Mouse (Mus musculus): ENCODE measurements around the gene Tnr. TPM values are rescaled to one million over a fixed set of nuclear protein-coding genes. Genes with fewer than 3 reads are reported as not detected.
"Not testable (repeated sequence)": the region's sequence is repeated elsewhere in the genome, so short reads cannot be mapped to it uniquely, and the experiment has no call there.

Gene Tnr
- total and polyA plus RNA-seq, 3 experiments, result 0.03 to 0.23 (median 0.06) TPM

GRCm38 (mm10) chr1:159938449-159938848 is 414.9 kb downstream of the Tnr start:
- H3K4me3 ChIP-seq, result no peak overlapping the region
- H3K36me3 ChIP-seq (ENCODE audit: control insufficient read depth, insufficient read depth, low read length), result no peaks in the 10 kb centered on the region
- no peaks in the 10 kb centered on the region for H3K27me3 ChIP-seq (ENCODE audit: control insufficient read depth, insufficient read depth, low read length)
- TF ChIP-seq EP300 (IDR thresholded peaks at IDR 0.05; ENCODE audit: insufficient read depth, low read depth, low read length) (no peak), POLR2A (IDR thresholded peaks at IDR 0.05; ENCODE audit: insufficient read depth, low read depth, low read length) (no peak), CTCF (IDR thresholded peaks at IDR 0.05) (no peak)
- DNase-seq, result no peak
- H3K79me2 ChIP-seq (replicated peaks; ENCODE audit: control insufficient read depth, insufficient read depth, low read length), result no peaks in the 10 kb centered on the region
- intact Hi-C loops (cut with DNase I), result no loop called here
- H3K4me1 ChIP-seq (ENCODE audit: control insufficient read depth, insufficient read depth, low read length), result no peaks in the 10 kb centered on the region
- H3K9ac ChIP-seq (ENCODE audit: low read depth, low read length), result no peak overlapping the region
- no peak overlapping the region for H3K27ac ChIP-seq
- WGBS, result 73% methylated on average over 2 of the region's 2 CpGs

GRCm38 (mm10) chr1:159939335-159939734 is 415.8 kb downstream of the Tnr start:
- DNase-seq, result no peak
- Histone ChIP-seq H3K27me3 (ENCODE audit: control insufficient read depth, insufficient read depth, low read length) (no peaks in the 10 kb centered on the region), H3K9ac (ENCODE audit: low read depth, low read length) (no peak overlapping the region), H3K4me1 (ENCODE audit: control insufficient read depth, insufficient read depth, low read length) (no peaks in the 10 kb centered on the region), H3K4me3 (no peak overlapping the region), H3K79me2 (replicated peaks; ENCODE audit: control insufficient read depth, insufficient read depth, low read length) (no peaks in the 10 kb centered on the region), H3K27ac (no peak overlapping the region), H3K36me3 (ENCODE audit: control insufficient read depth, insufficient read depth, low read length) (no peaks in the 10 kb centered on the region)
- TF ChIP-seq POLR2A (IDR thresholded peaks at IDR 0.05; ENCODE audit: insufficient read depth, low read depth, low read length) (no peak), CTCF (IDR thresholded peaks at IDR 0.05) (no peak), EP300 (IDR thresholded peaks at IDR 0.05; ENCODE audit: insufficient read depth, low read depth, low read length) (no peak)
- intact Hi-C loops (cut with DNase I), result no loop called here
- WGBS, result 75% methylated on average over 3 of the region's 3 CpGs

GRCm38 (mm10) chr1:159953526-159953925 is 430.0 kb downstream of the Tnr start:
- Histone ChIP-seq H3K36me3 (ENCODE audit: control insufficient read depth, insufficient read depth, low read length) (no peaks in the 10 kb centered on the region), H3K79me2 (replicated peaks; ENCODE audit: control insufficient read depth, insufficient read depth, low read length) (no peaks in the 10 kb centered on the region), H3K4me1 (ENCODE audit: control insufficient read depth, insufficient read depth, low read length) (no peaks in the 10 kb centered on the region), H3K27ac (0 out of 2 replicates have a peak overlapping the region, but pooled peaks have one; percentile 9), H3K4me3 (no peak overlapping the region), H3K9ac (ENCODE audit: low read depth, low read length) (no peak overlapping the region), H3K27me3 (ENCODE audit: control insufficient read depth, insufficient read depth, low read length) (no peaks in the 10 kb centered on the region)
- DNase-seq, result no peak
- intact Hi-C loops (cut with DNase I), result no loop called here
- no peak for TF ChIP-seq EP300 (IDR thresholded peaks at IDR 0.05; ENCODE audit: insufficient read depth, low read depth, low read length)
- TF ChIP-seq CTCF (IDR thresholded peaks at IDR 0.05), result no peak
- no peak for TF ChIP-seq POLR2A (IDR thresholded peaks at IDR 0.05; ENCODE audit: insufficient read depth, low read depth, low read length)
- WGBS, result 26% methylated on average over 1 of the region's 1 CpGs

DNA sequence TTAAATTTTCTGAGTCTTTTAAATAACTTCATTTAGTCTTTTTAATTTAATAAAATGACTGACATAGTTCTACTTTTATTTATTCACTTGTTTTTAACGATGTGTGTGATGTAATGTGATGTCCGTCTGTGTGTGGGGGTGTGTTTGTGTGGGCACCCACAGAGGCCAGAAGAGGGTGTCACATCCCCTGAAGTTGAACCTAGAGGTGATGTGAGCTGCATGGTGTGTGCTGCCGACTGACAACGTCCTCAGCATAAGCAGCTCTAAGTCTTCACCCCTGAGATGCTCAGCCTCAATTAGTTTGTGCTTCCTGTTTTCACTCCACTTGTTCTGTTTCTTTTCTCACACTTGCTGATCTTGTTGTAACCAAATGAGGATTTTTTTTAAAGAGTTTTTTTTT is 439.8 kb downstream of the Tnr start:
- peaks cover 2% of the 10 kb centered on the region for H3K4me1 ChIP-seq (ENCODE audit: control insufficient read depth, insufficient read depth, low read length)
- DNase-seq, result no peak
- H3K27me3 ChIP-seq (ENCODE audit: control insufficient read depth, insufficient read depth, low read length), result no peaks in the 10 kb centered on the region
- no peak overlapping the region for H3K9ac ChIP-seq (ENCODE audit: low read depth, low read length)
- intact Hi-C loops (cut with DNase I), result no loop called here
- WGBS, result 65% methylated on average over 4 of the region's 4 CpGs
- H3K27ac ChIP-seq, result no peak overlapping the region
- H3K36me3 ChIP-seq (ENCODE audit: control insufficient read depth, insufficient read depth, low read length), result no peaks in the 10 kb centered on the region
- no peaks in the 10 kb centered on the region for H3K79me2 ChIP-seq (replicated peaks; ENCODE audit: control insufficient read depth, insufficient read depth, low read length)
- H3K4me3 ChIP-seq, result no peak overlapping the region
- TF ChIP-seq EP300 (IDR thresholded peaks at IDR 0.05; ENCODE audit: insufficient read depth, low read depth, low read length) (no peak), CTCF (IDR thresholded peaks at IDR 0.05) (no peak)

GRCm38 (mm10) chr1:159966286-159966685 is 442.7 kb downstream of the Tnr start:
- DNase-seq; H3K79me2 ChIP-seq (replicated peaks; ENCODE audit: control insufficient read depth, insufficient read depth, low read length); H3K36me3 ChIP-seq (ENCODE audit: control insufficient read depth, insufficient read depth, low read length); H3K4me1 ChIP-seq (ENCODE audit: control insufficient read depth, insufficient read depth, low read length); H3K9ac ChIP-seq (ENCODE audit: low read depth, low read length); H3K27ac ChIP-seq; H3K4me3 ChIP-seq; H3K27me3 ChIP-seq (ENCODE audit: control insufficient read depth, insufficient read depth, low read length): not testable (repeated sequence)
- intact Hi-C loops (cut with DNase I), result loop anchor here (5.0 kb wide), 1 partner anchor 36 kb away; no protein-coding TSS in a partner anchor

GRCm38 (mm10) chr1:159968395-159968794 is 444.8 kb downstream of the Tnr start:
- intact Hi-C loops (cut with DNase I), result loop anchor here (5.0 kb wide), 1 partner anchor 34 kb away; no protein-coding TSS in a partner anchor
- DNase-seq, result peak in 1 of 2 experiments; percentile 18
- Histone ChIP-seq H3K27me3 (ENCODE audit: control insufficient read depth, insufficient read depth, low read length) (no peaks in the 10 kb centered on the region), H3K27ac (peak overlapping the region; percentile 40; the same call in 1 of the 2 replicates), H3K36me3 (ENCODE audit: control insufficient read depth, insufficient read depth, low read length) (no peaks in the 10 kb centered on the region), H3K9ac (ENCODE audit: low read depth, low read length) (no peak overlapping the region), H3K4me1 (ENCODE audit: control insufficient read depth, insufficient read depth, low read length) (peaks cover 4% of the 10 kb centered on the region), H3K4me3 (no peak overlapping the region), H3K79me2 (replicated peaks; ENCODE audit: control insufficient read depth, insufficient read depth, low read length) (no peaks in the 10 kb centered on the region)
- TF ChIP-seq EP300 (IDR thresholded peaks at IDR 0.05; ENCODE audit: insufficient read depth, low read depth, low read length) (no peak), POLR2A (IDR thresholded peaks at IDR 0.05; ENCODE audit: insufficient read depth, low read depth, low read length) (no peak), CTCF (IDR thresholded peaks at IDR 0.05) (no peak)
